Mouse (Mus musculus) myocyte (in vitro differentiated cells): Measurements from ENCODE around the gene Clca4a. TPM values are rescaled to one million over a fixed set of nuclear protein-coding genes. Genes with fewer than 3 reads are reported as not detected.

Experiments
- H3K27me3 ChIP-seq: one replicate; pipeline ENCODE4 v1.6.1; 2011; ENCODE audit not compliant: control insufficient read depth, insufficient read depth, insufficient read length
- H3K36me3 ChIP-seq: one replicate; pipeline ENCODE4 v1.6.1; 2011; ENCODE audit not compliant: control insufficient read depth, insufficient read depth
- H3K4me2 ChIP-seq: one replicate; pipeline ENCODE4 v1.6.1; 2011; ENCODE audit warnings: low read depth, control low read depth
- H3K4me3 ChIP-seq: one replicate; pipeline ENCODE4 v1.5.1; 2011; ENCODE audit warnings: mild to moderate bottlenecking, control low read depth, moderate library complexity
- H3K79me2 ChIP-seq: one replicate; pipeline ENCODE4 v1.6.1; 2011; ENCODE audit not compliant: control insufficient read depth, insufficient read depth
- H3ac ChIP-seq: one replicate; pipeline ENCODE4 v1.6.1; 2011; ENCODE audit not compliant: control insufficient read depth, insufficient read length
- CEBPB ChIP-seq: IDR thresholded peaks from 2 replicates; pipeline ENCODE4 v1.6.1; 2011; ENCODE audit warnings: mild to moderate bottlenecking, moderate library complexity; ENCODE audit not compliant: poor library complexity, insufficient read depth, severe bottlenecking
- E2F4 ChIP-seq: IDR thresholded peaks from one replicate; pipeline ENCODE4 v1.6.1; 2011; ENCODE audit warnings: mild to moderate bottlenecking, control low read depth, moderate library complexity; ENCODE audit not compliant: insufficient read depth
- MAX ChIP-seq: IDR thresholded peaks from one replicate; pipeline ENCODE4 v1.6.1; 2011; ENCODE audit warnings: low read depth, mild to moderate bottlenecking, control low read depth
- MYOD1 ChIP-seq, 3 experiments: IDR thresholded peaks; one replicate each; pipeline ENCODE4 v1.6.1; 2011; ENCODE audit warnings: control low read depth in 2 of 3, low read depth in 2 of 3, mild to moderate bottlenecking in 2 of 3, moderate library complexity in 1 of 3; ENCODE audit not compliant: insufficient read length in 2 of 3, control insufficient read depth in 1 of 3
- MYOG ChIP-seq, 3 experiments: IDR thresholded peaks; one replicate each; pipeline ENCODE4 v1.6.1; 2011; ENCODE audit warnings: control low read depth in 2 of 3, low read depth in 2 of 3, mild to moderate bottlenecking in 2 of 3; ENCODE audit not compliant: insufficient read length in 2 of 3, control insufficient read depth in 1 of 3, insufficient read depth in 1 of 3
- POLR2A ChIP-seq: IDR thresholded peaks from one replicate; pipeline ENCODE4 v1.6.1; 2011; ENCODE audit warnings: low read depth, mild to moderate bottlenecking, control low read depth, moderate library complexity; ENCODE audit not compliant: insufficient read length
- POLR2AphosphoS2 ChIP-seq: IDR thresholded peaks from one replicate; pipeline ENCODE4 v1.6.1; 2011; ENCODE audit warnings: low read depth, control low read depth; ENCODE audit not compliant: insufficient read length
- REST ChIP-seq: IDR thresholded peaks from one replicate; pipeline ENCODE4 v1.6.1; 2011; ENCODE audit warnings: mild to moderate bottlenecking, control low read depth, moderate library complexity; ENCODE audit not compliant: insufficient read depth, insufficient read length
- SRF ChIP-seq: IDR thresholded peaks from one replicate; pipeline ENCODE4 v1.6.1; 2011; ENCODE audit warnings: low read depth; ENCODE audit not compliant: control insufficient read depth, insufficient read length
- TCF12 ChIP-seq: IDR thresholded peaks from one replicate; pipeline ENCODE4 v1.6.1; 2011; ENCODE audit warnings: mild to moderate bottlenecking, control low read depth; ENCODE audit not compliant: poor library complexity, insufficient read depth, severe bottlenecking
- TCF3 ChIP-seq: IDR thresholded peaks from one replicate; pipeline ENCODE4 v1.6.1; 2011; ENCODE audit warnings: low read depth, control low read depth; ENCODE audit not compliant: insufficient read length
- USF1 ChIP-seq: IDR thresholded peaks from one replicate; pipeline ENCODE4 v1.6.1; 2011; ENCODE audit warnings: low read depth, mild to moderate bottlenecking, control low read depth, moderate library complexity
- polyA plus RNA-seq: library from polyadenylated mRNA; unstranded; fragments of >200 nt; fragmentation: generic; extraction: Trizol; gene quantifications from one replicate; pipeline ENCODE4 v1.2.1, GENCODE M21; 2012; ENCODE audit warnings: missing spikeins

Gene Clca4a
- polyA plus RNA-seq, 1 experiment: 0.06 TPM

- no peaks in the 10 kb centered on the region for H3K36me3 ChIP-seq
- no peaks in the 10 kb centered on the region for H3K79me2 ChIP-seq
- TF ChIP-seq USF1 (no peak), MYOD1 (IDR thresholded peaks at IDR 0.05; ENCODE audit: control insufficient read depth in 1 of 3, insufficient read length in 2 of 3, low read depth in 2 of 3) (no peak), MAX (no peak), SRF (no peak), MYOG (IDR thresholded peaks at IDR 0.05; ENCODE audit: control insufficient read depth in 1 of 3, insufficient read depth in 1 of 3, insufficient read length in 2 of 3, low read depth in 2 of 3) (no peak), TCF12 (no peak), TCF3 (no peak), E2F4 (no peak), POLR2AphosphoS2 (no peak), POLR2A (no peak), REST (no peak), CEBPB (no peak)
- no peak overlapping the region for H3K4me3 ChIP-seq
- no peak overlapping the region for H3ac ChIP-seq
- no peak overlapping the region for H3K4me2 ChIP-seq
- H3K27me3 ChIP-seq: no peaks in the 10 kb centered on the region
Observed at GRCm38 (mm10) chr3:144933011-144933491, 41.8 kb downstream of the Clca4a start.

- H3K36me3 ChIP-seq: no peaks in the 10 kb centered on the region
- H3K27me3 ChIP-seq: no peaks in the 10 kb centered on the region
- H3K79me2 ChIP-seq: no peaks in the 10 kb centered on the region
- no peak within 1 kb of the TSS for H3ac ChIP-seq
- H3K4me2 ChIP-seq: no peak within 1 kb of the TSS
- no peak within 1 kb of the TSS for H3K4me3 ChIP-seq
- TF ChIP-seq MYOD1 (IDR thresholded peaks at IDR 0.05; ENCODE audit: control insufficient read depth in 1 of 3, insufficient read length in 2 of 3, low read depth in 2 of 3): no peak
- no peak for TF ChIP-seq MYOG (IDR thresholded peaks at IDR 0.05; ENCODE audit: control insufficient read depth in 1 of 3, insufficient read depth in 1 of 3, insufficient read length in 2 of 3, low read depth in 2 of 3)
- TF ChIP-seq TCF12: no peak
Observed at GRCm38 (mm10) chr3:144932335-144932734, 42.5 kb downstream of the Clca4a start, which contains the start of gene Clca4b. TSS of gene Clca4b (minus strand) at chr3:144932529.

- Histone ChIP-seq H3K79me2 (no peaks in the 10 kb centered on the region), H3K4me2 (no peak overlapping the region), H3K27me3 (no peaks in the 10 kb centered on the region), H3K4me3 (no peak overlapping the region), H3K36me3 (no peaks in the 10 kb centered on the region), H3ac (no peak overlapping the region)
- no peak for TF ChIP-seq TCF3
- TF ChIP-seq POLR2AphosphoS2: no peak
- TF ChIP-seq MYOG (IDR thresholded peaks at IDR 0.05; ENCODE audit: control insufficient read depth in 1 of 3, insufficient read depth in 1 of 3, insufficient read length in 2 of 3, low read depth in 2 of 3): no peak
- no peak for TF ChIP-seq SRF
- no peak for TF ChIP-seq REST
- no peak for TF ChIP-seq E2F4
- no peak for TF ChIP-seq CEBPB
- TF ChIP-seq USF1: no peak
- TF ChIP-seq POLR2A: no peak
- no peak for TF ChIP-seq MYOD1 (IDR thresholded peaks at IDR 0.05; ENCODE audit: control insufficient read depth in 1 of 3, insufficient read length in 2 of 3, low read depth in 2 of 3)
Observed at GRCm38 (mm10) chr3:144914014-144914413, 60.8 kb downstream of the Clca4a start.

Other genes starting within 250 kb of the Clca4a start
- not detected for gene Clca3a1, start 214.1 kb downstream of the Clca4a start, polyA plus RNA-seq
- not detected for gene Clca3a2, start 155.6 kb downstream of the Clca4a start, polyA plus RNA-seq
- not detected for gene Clca3b, start 125.7 kb downstream of the Clca4a start, polyA plus RNA-seq
- 0.04 TPM for gene Clca4b, start 42.5 kb downstream of the Clca4a start, polyA plus RNA-seq
- 0.02 TPM for gene Clca1, start 57.7 kb upstream of the Clca4a start, polyA plus RNA-seq
- gene Clca2, start 124.4 kb upstream of the Clca4a start, polyA plus RNA-seq: 0.04 TPM
- 3.9 TPM for gene Odf2l, start 143.5 kb upstream of the Clca4a start, polyA plus RNA-seq